Mouse (Mus musculus) forebrain, postnatal 0 days (tissue): Measurements from ENCODE around the gene Atg4b. TPM values are rescaled to one million over a fixed set of nuclear protein-coding genes. Genes with fewer than 3 reads are reported as not detected.
A peak's percentile ranks its signal among the peaks of the same experiment; 100 is the strongest.

Experiments
- ATAC-seq: fragments of 200-750 bp; cut with Nextera tagmentation; 2 replicates; pipeline ENCODE4 v1.8.0; 2017; ENCODE audit warnings: mild to moderate bottlenecking, moderate library complexity
- DNase-seq: peaks from one replicate; pipeline ENCODE4 v3.0.0-alpha.2; 2015
- H3K27ac ChIP-seq: fragments of 300-500 bp; sonication (generic); 2 replicates; pipeline ENCODE4 v1.5.1; 2014; ENCODE audit warnings: low read depth, mild to moderate bottlenecking, antibody characterized with exemption, low read length, moderate library complexity, mixed read lengths
- H3K27me3 ChIP-seq: fragments of 300-500 bp; sonication (generic); 2 replicates; pipeline ENCODE4 v1.6.1; 2014; ENCODE audit warnings: mild to moderate bottlenecking, low read length, mixed read lengths; ENCODE audit not compliant: insufficient read depth
- H3K36me3 ChIP-seq: fragments of 300-500 bp; sonication (generic); 2 replicates; pipeline ENCODE4 v1.6.1; 2014; ENCODE audit warnings: mild to moderate bottlenecking, moderate library complexity; ENCODE audit not compliant: insufficient read depth
- H3K4me1 ChIP-seq: fragments of 300-500 bp; sonication (generic); 2 replicates; pipeline ENCODE4 v1.6.1; 2014; ENCODE audit warnings: antibody characterized with exemption; ENCODE audit not compliant: insufficient read depth
- H3K4me2 ChIP-seq: fragments of 300-500 bp; sonication (generic); 2 replicates; pipeline ENCODE4 v1.6.1; 2014; ENCODE audit warnings: low read depth, mild to moderate bottlenecking, moderate library complexity
- H3K4me3 ChIP-seq: fragments of 300-500 bp; sonication (generic); 2 replicates; pipeline ENCODE4 v1.5.1; 2014; ENCODE audit warnings: low read depth, low read length, mixed read lengths
- H3K9ac ChIP-seq: fragments of 300-500 bp; sonication (generic); 2 replicates; pipeline ENCODE4 v1.6.1; 2014; ENCODE audit warnings: mild to moderate bottlenecking
- H3K9me3 ChIP-seq: fragments of 300-500 bp; sonication (generic); 2 replicates; pipeline ENCODE4 v1.6.1; 2016; ENCODE audit warnings: low read length
- CTCF ChIP-seq: sonication (generic); IDR thresholded peaks from 2 replicates; pipeline ENCODE4 v1.5.1; 2016; ENCODE audit warnings: antibody characterized with exemption, control low read depth, low read depth
- WGBS: fragments of 180-500 bp; shearing (Covaris S2); extraction: QIAGEN DNeasy Blood & Tissue Kit; methylation state at CpG from one replicate; pipeline ENCODE4 v1.1.7; 2014; 5-methylcytosine and 5-hydroxymethylcytosine counted together
- polyA plus RNA-seq: library from polyadenylated mRNA; unstranded; fragments of >200 nt; fragmentation: Nextera tagmentation; extraction: Ambion mirVana; gene quantifications from 2 replicates; pipeline ENCODE4 v1.2.1, GENCODE M21; 2015
- total RNA-seq: library from RNA; depleted of rRNA; stranded (reverse); fragments of >200 nt; gene quantifications from 2 replicates; pipeline ENCODE4 v1.2.3, GENCODE M21; 2014

The Atg4b gene
- total and polyA plus RNA-seq, 2 experiments from 2014 or later, result 46.0 to 72.6 TPM

GRCm38 (mm10) chr1:93737711-93738110 is 13.6 kb upstream of the Atg4b start:
- WGBS, result 95% methylated on average over 5 of the region's 5 CpGs
- no peak for TF ChIP-seq CTCF
- Histone ChIP-seq H3K4me2 (no peak overlapping the region), H3K9ac (no peak overlapping the region), H3K4me1 (no peaks in the 10 kb centered on the region), H3K36me3 (no peaks in the 10 kb centered on the region), H3K9me3 (no peaks in the 10 kb centered on the region), H3K27me3 (no peaks in the 10 kb centered on the region), H3K27ac (no peak overlapping the region), H3K4me3 (no peak overlapping the region)
- ATAC-seq (no peak), DNase-seq (no peak)

DNA sequence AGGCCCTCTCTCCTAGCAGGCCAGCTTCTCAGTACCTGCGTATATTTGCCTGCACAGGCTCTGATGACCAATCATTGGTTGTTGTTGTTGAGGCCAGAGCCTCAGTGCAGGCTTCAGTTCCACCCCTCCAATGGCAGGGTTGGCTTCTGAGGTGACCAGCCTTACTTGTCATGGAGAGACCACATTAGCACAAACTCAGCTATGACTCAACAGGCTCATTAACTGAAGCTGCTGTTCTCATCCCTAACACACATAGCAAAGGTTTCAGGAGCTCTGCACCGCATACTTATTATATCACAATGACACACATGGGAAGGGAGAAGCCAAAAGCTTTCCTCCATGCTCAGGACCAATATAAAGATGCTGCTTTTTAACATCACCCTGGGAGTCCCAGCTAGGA is 10.6 kb upstream of the Atg4b start:
- 89% methylated on average over 2 of the region's 2 CpGs for WGBS
- no peaks in the 10 kb centered on the region for H3K36me3 ChIP-seq
- no peak for TF ChIP-seq CTCF
- H3K4me1 ChIP-seq, result no peaks in the 10 kb centered on the region
- no peak for ATAC-seq
- no peak overlapping the region for H3K27ac ChIP-seq
- H3K4me2 ChIP-seq, result no peak overlapping the region
- no peaks in the 10 kb centered on the region for H3K27me3 ChIP-seq
- no peaks in the 10 kb centered on the region for H3K9me3 ChIP-seq
- no peak overlapping the region for H3K9ac ChIP-seq
- no peak overlapping the region for H3K4me3 ChIP-seq
- DNase-seq, result no peak

DNA sequence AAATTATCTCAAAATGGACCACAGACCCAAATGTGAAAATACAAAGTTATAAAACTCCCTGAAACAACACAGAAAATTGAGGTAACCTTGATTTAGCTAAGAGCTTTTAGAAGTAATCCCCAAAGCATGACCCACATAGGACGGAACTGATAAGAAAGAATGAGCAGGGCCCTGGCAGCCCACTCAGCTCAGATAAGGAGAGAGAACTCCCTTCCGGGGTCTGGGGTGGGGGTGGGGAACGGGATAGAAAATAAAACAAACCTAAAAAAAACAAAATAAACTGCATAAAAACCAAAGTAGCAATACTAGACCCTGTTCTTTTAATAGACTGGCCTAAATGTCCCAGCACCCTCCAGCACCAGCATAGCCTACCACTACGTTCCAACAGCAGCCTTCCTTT is 9.3 kb upstream of the Atg4b start:
- H3K9me3 ChIP-seq, result no peaks in the 10 kb centered on the region
- no peak for TF ChIP-seq CTCF

GRCm38 (mm10) chr1:93742910-93743309 is 8.4 kb upstream of the Atg4b start:
- H3K9ac ChIP-seq, result no peak overlapping the region
- H3K4me1 ChIP-seq, result no peaks in the 10 kb centered on the region
- no peaks in the 10 kb centered on the region for H3K27me3 ChIP-seq
- H3K27ac ChIP-seq, result no peak overlapping the region
- no peak overlapping the region for H3K4me3 ChIP-seq
- DNase-seq (no peak), ATAC-seq (no peak)
- H3K9me3 ChIP-seq, result no peaks in the 10 kb centered on the region
- no peaks in the 10 kb centered on the region for H3K36me3 ChIP-seq
- no peak overlapping the region for H3K4me2 ChIP-seq
- TF ChIP-seq CTCF, result no peak

More for the DNA sequence above, 9.3 kb upstream of the Atg4b start:
- Histone ChIP-seq H3K4me2 (no peak overlapping the region), H3K27me3 (no peaks in the 10 kb centered on the region), H3K9ac (no peak overlapping the region), H3K4me3 (no peak overlapping the region), H3K4me1 (no peaks in the 10 kb centered on the region), H3K27ac (no peak overlapping the region), H3K36me3 (no peaks in the 10 kb centered on the region)
- ATAC-seq (no peak), DNase-seq (no peak)
- 94% methylated on average over 4 of the region's 4 CpGs for WGBS

DNA sequence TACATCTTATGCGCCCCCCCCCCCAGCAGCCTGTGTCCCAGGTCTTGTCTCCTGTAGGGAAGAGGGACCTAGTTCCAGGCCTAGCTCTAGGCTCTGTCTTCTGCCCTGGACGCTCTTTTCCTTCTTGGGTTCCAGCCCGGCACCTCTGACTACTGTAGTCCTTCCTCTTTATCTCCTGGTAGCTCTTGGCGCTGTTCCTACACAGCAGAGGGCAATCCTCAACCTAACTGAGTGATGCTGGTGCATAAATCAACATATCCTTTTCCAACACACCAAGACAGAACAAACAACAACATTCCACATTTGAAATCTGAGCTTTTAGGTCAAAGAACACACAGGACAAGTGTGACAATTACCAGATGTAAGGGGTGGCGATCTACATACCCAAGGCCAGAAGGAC is 5.1 kb upstream of the Atg4b start:
- H3K36me3 ChIP-seq, result peaks cover 23% of the 10 kb centered on the region
- no peak overlapping the region for H3K4me3 ChIP-seq
- no peaks in the 10 kb centered on the region for H3K27me3 ChIP-seq
- no peak overlapping the region for H3K9ac ChIP-seq
- no peaks in the 10 kb centered on the region for H3K9me3 ChIP-seq
- no peak overlapping the region for H3K4me2 ChIP-seq
- H3K4me1 ChIP-seq, result no peaks in the 10 kb centered on the region
- TF ChIP-seq CTCF, result no peak
- 88% methylated on average over 5 of the region's 5 CpGs for WGBS
- ATAC-seq (no peak), DNase-seq (no peak)
- no peak overlapping the region for H3K27ac ChIP-seq

GRCm38 (mm10) chr1:93748539-93748938 is 2.8 kb upstream of the Atg4b start:
- WGBS, result 100% methylated on average over 1 of the region's 1 CpGs
- H3K4me1 ChIP-seq, result 0 out of 2 replicates have a peak, but pooled peaks cover 6% of the 10 kb centered on the region
- no peak overlapping the region for H3K9ac ChIP-seq
- TF ChIP-seq CTCF, result no peak
- H3K4me3 ChIP-seq, result no peak overlapping the region
- H3K27me3 ChIP-seq, result no peaks in the 10 kb centered on the region
- DNase-seq (no peak), ATAC-seq (no peak)
- no peaks in the 10 kb centered on the region for H3K9me3 ChIP-seq
- no peak overlapping the region for H3K27ac ChIP-seq
- no peak overlapping the region for H3K4me2 ChIP-seq
- peaks cover 23% of the 10 kb centered on the region for H3K36me3 ChIP-seq

GRCm38 (mm10) chr1:93753911-93754572 is 2.7 kb downstream of the Atg4b start:
- H3K36me3 ChIP-seq, result peaks cover 15% of the 10 kb centered on the region
- peak; percentile 12 for ATAC-seq
- H3K4me3 ChIP-seq, result peak overlapping the region; percentile 97
- DNase-seq, result no peak
- H3K9ac ChIP-seq, result peak overlapping the region; percentile 84
- WGBS, result 2% methylated on average over 59 of the region's 59 CpGs
- H3K4me1 ChIP-seq, result 0 out of 2 replicates have a peak, but pooled peaks cover 9% of the 10 kb centered on the region
- H3K27ac ChIP-seq, result peak overlapping the region; percentile 84
- TF ChIP-seq CTCF, result no peak
- peak overlapping the region; percentile 85 for H3K4me2 ChIP-seq
- no peaks in the 10 kb centered on the region for H3K9me3 ChIP-seq
- no peaks in the 10 kb centered on the region for H3K27me3 ChIP-seq
